8 mouse cellular contexts compared by ENCODE assay signal in the genomic region with DNA sequence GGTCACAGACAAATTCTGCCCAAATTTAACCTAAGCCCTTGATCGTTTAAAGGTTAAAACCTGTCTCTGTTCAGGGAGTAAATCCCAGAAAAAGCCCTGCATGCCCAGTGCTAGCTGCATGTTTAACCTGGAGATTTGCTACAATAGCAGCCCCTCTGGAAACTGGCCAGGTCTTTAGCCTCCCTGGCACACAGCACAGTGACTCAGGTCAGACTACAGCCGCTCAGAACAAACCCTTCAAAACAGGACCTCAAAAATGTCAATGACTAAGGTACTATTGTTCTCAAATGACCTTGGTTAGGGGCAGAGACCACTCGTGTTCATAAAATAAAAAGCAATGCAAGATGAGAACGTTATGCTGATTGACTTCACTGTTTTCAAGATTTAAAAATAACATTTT.
A peak's percentile ranks its signal among the peaks of the same experiment; 100 is the strongest.
DNase-seq lines count a peak whose midpoint lies in the region; TF ChIP-seq lines count a peak whose summit lies in the region.

No protein-coding gene starts in this region.

- no peak for TF ChIP-seq CTCF in thymus, adult 2 months (IDR thresholded peaks at IDR 0.05; ENCODE audit: borderline replicate concordance, control insufficient read depth, extremely low read depth, insufficient read depth, low read length, poor library complexity)

- 62% methylated on average over 4 of the region's 4 CpGs for WGBS in thymus, adult 2 months

- no peak overlapping the region for H3K4me3 ChIP-seq in thymus, adult 2 months (ENCODE audit: control insufficient read depth, insufficient read depth, low read length)

- no peaks in the 10 kb centered on the region for H3K36me3 ChIP-seq in thymus, adult 2 months (ENCODE audit: control insufficient read depth, insufficient read depth, low read length)

- H3K27me3 ChIP-seq in thymus, adult 2 months (ENCODE audit: control insufficient read depth, insufficient read depth, low read length) = no peaks in the 10 kb centered on the region

- no peak overlapping the region for H3K27ac ChIP-seq in thymus, adult 2 months (ENCODE audit: control insufficient read depth, insufficient read depth, low read length)

- H3K4me1 ChIP-seq in thymus, adult 2 months (replicated peaks; ENCODE audit: control insufficient read depth, insufficient read depth, low read length) = no peaks in the 10 kb centered on the region

- peak; percentile 30 to 43 for DNase-seq in cerebellum, postnatal 14 days
- DNase-seq in cerebellum, adult 11 months = no peak
- DNase-seq in gastrocnemius, postnatal 10 days = peak; percentile 20
- DNase-seq in kidney, adult 18-20 months = peak; percentile 32
- peak; percentile 47 for DNase-seq in ovary, postnatal 14 days (ENCODE audit: low spot score)
- DNase-seq in thymus, adult 2 months = no peak
- no peak for DNase-seq in thymus, postnatal 14 days
- no peak for DNase-seq in cerebellum, adult 18-20 months

- no peak for TF ChIP-seq POLR2A in thymus, adult 2 months (IDR thresholded peaks at IDR 0.05; ENCODE audit: control insufficient read depth, extremely low read depth, insufficient read depth, low read length, poor library complexity)

Comparison
In these comparisons a context has a peak if more than half of its experiments do, and no peak if none do; other contexts are left out.
1. DNase-seq: peak in cerebellum, postnatal 14 days (2 of 2), gastrocnemius, postnatal 10 days (single experiment), kidney, adult 18-20 months (single experiment) and ovary, postnatal 14 days (single experiment); none in cerebellum, adult 11 months (single experiment), thymus, adult 2 months (single experiment), thymus, postnatal 14 days (single experiment) and cerebellum, adult 18-20 months (0 of 2).